Mouse (Mus musculus) hematopoietic stem cell, adult 5-6 weeks (primary cell): ENCODE results near the gene Eif2b1. TPM values are rescaled to one million over a fixed set of nuclear protein-coding genes. Genes with fewer than 3 reads are reported as not detected.
A peak's percentile ranks its signal among the peaks of the same experiment; 100 is the strongest.
"Not testable (repeated sequence)": the region's sequence is repeated elsewhere in the genome, so short reads cannot be mapped to it uniquely, and the experiment has no call there.

ENCODE experiments used
- ATAC-seq, 2 experiments: fragments of 125-278 bp in 1 of 2; replicated peaks in 1 of 2; 2 replicates each; pipeline ENCODE4 v1.8.0; 2016 to 2017; ENCODE audit warnings: inconsistent platforms in 2 of 2, mild to moderate bottlenecking in 2 of 2, moderate number of reproducible peaks in 2 of 2, low read depth in 1 of 2, moderate TSS enrichment in 1 of 2; ENCODE audit not compliant: low FRiP score in 2 of 2, poor library complexity in 2 of 2, severe bottlenecking in 2 of 2, insufficient read depth in 1 of 2, low TSS enrichment in 1 of 2
- total RNA-seq: library from RNA; stranded (forward); fragments of 172-1452, 232-1000 nt; gene quantifications from 2 replicates; pipeline ENCODE4 v1.2.3, GENCODE M21; 2017

Eif2b1 gene
- total RNA-seq: 26.4 and 37.7 TPM in 2 replicates

DNA sequence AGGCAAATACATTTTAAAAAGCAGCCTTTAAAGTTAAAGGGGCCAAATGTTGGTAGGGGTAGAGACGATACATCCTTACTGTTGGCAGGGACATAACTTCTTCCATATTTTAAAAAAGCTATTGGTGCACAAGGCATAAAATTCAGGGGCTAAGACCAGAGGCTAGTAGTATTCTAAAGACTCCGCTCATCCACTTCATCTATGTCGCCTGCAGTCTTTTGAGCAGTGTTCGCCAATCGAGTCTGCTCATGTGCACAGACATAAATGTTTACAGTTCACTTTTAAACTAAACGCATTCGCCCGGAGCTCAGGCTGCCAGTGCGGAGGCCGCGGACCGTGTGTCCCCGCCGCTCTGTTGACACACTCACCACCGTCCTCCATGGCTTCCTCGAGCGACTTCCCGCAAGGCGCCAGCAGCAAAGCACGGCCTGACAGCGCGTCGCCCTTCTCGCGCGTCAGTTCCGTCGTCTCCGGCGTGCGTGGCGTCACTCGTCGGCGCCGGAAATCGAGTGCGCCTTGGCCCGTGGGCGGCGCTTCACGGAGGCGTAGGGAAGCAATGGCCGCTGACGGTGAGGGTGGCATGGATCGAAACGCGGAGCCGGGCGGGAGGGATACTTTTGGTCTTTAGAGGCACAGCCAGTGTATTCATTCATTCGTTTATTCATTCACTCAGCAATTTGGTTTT, at the start of gene Eif2b1, which contains the start of gene Gtf2h3:
TSS of gene Eif2b1 (minus strand) at position 499 of the 685 bp plus-strand sequence.
TSS of gene Gtf2h3 (plus strand) at position 508 of the 685 bp plus-strand sequence.
- peak; percentile 88 to 94 for ATAC-seq

- no peak for ATAC-seq
These were observed 45.4 kb upstream of the Eif2b1 start for GRCm38 (mm10) chr5:124624291-124624690.

DNA sequence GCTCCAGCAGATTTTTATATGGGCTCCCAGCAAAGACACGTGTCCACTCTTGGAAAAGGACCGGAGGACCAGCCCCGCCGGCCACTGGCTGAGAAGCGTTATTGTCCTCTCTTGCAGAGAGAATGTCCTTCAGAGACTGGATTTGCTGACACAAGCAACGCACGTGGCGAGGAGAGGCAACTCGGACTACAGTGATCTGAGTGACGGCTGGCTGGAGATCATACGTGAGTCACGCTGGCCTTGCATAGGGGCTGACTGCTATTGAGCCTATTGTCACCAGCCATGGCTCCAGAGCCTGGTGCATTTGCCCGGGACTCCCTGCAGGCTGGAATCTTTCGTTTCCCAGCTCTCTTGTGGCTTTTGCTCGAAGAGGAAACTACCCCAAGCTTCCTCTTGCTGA, 44.0 kb upstream of the Eif2b1 start:
- no peak for ATAC-seq

DNA sequence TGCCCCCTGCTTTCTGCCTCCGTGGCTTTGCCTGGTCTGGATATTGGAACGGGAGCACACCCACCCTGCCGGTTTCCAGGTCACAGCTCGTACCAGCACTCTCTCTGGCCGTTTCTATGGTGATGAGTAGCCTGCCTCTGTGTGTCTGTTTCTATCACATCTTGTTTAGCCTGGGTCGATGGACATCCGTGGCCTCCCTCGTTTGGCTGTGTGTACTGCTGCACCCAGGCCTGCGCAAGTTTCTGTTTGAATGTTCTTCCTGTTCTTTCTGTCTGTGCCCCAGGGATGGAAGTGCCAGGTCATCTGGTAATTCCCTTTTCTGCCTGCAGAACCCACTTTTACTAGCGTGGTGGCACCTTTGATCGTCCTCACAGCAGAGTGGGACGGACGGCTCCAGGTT, 42.4 kb upstream of the Eif2b1 start:
- peak in 1 of 2 experiments; percentile 53; a peak in 3 of 4 replicates for ATAC-seq

DNA sequence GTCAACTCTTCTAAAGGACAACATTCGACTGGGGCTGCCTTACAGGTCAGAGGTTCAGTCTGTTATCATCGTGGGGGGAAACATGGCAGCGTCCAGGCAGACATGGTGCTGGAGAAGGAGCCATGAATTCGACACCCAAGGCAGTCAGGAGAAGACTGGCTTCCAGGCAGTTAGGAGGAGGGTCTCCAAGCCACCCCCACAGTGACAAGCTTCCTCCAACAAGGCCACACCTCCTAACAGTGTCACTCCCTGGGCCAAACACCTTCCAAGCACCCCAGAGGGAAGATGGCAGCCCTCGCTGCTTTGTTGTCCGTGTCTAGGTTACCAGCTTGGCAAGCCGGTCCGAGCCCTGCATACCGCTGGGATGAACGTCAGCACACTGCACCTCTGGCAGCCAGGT, 39.8 kb upstream of the Eif2b1 start:
- ATAC-seq: no peak

DNA sequence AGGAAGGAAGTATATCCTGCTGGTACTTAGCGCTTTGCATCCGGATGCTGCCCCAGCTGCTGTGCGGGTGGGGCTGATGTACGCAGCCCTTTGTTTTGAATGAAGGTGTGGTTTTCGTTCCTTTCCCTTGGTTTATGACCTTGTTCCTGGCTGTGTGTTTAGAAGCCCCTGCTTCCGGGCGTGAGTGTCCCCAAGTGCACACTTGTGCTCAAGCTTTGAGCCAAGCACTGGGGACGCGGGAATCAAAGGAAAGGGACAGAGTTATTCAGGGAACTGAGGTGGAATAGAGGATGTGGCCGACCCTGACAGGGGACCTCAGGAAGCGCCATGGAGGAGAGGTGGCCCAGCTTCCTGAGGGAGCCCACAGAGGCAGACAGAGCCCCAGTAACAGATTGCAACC, 35.8 kb upstream of the Eif2b1 start:
- peak; percentile 59 to 64 for ATAC-seq

DNA sequence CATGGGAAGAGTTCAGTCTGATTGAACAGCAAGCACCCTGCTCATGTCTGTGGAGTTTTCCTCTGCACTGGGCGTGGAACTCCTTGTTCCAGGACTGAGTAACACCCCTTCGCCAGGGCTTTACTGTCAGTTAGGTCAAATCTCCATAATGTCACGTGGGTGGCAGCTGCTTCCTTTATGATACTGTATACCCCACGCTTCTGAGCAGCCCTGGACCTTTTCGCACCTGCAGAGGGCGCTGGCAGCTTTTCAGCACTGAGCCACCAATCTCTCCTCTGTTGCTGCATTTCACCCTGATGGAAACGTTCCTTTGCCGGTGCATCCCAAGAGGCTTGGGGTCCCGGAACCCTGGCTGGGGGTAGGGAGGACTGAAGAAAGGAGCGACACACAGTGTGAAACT, 32.0 kb upstream of the Eif2b1 start:
- ATAC-seq: peak in 1 of 2 experiments; percentile 43; a peak in 1 of 4 replicates

DNA sequence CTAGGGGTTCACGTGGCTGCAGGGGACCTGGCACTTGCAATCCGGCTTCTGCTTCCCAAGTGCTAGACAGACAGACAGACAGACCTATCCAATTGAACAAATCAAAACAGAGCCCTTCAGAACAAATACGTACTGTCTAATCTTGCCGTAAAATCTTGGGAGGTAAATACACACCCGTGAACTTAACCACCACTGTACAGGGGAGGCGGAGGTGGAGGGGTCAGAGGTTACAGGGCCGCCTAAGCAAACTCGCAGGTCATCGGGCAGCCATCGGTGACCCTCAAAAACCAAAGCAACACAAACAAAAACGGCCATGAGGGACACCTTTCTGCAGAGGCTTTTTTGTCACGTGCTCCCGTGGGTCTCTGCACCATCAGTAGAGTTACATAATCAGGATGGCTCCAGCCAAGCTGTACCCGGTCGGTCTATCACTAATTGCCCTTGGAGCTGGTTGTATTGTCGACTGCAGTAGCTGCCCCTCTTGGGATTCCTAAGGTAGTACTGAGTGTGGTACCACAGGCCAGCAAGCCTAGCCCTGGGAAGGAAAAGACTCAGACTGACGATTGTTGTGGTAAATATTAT, 26.2 kb upstream of the Eif2b1 start:
- no peak for ATAC-seq

DNA sequence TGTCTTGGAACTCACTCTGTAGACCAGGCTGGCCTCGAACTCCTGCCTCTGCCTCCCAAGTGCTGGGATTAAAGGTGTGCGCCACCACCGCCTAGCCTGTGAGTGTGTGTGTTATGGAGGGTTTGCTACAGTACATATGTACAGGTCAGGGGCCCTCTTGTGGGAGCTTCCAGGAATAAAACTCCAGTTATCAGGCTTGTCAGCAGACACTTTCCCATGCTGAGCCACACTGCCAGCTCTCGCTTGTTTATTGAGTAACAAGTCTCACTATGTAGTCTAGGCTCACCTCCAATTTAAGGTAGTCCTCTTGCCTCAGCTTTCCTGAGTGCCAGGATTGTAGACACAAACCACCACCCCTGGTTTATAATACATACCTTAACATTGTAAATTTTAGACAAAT, 25.4 kb upstream of the Eif2b1 start:
- no peak for ATAC-seq

GRCm38 (mm10) chr5:124602349-124602748, 23.4 kb upstream of the Eif2b1 start:
- no peak for ATAC-seq

DNA sequence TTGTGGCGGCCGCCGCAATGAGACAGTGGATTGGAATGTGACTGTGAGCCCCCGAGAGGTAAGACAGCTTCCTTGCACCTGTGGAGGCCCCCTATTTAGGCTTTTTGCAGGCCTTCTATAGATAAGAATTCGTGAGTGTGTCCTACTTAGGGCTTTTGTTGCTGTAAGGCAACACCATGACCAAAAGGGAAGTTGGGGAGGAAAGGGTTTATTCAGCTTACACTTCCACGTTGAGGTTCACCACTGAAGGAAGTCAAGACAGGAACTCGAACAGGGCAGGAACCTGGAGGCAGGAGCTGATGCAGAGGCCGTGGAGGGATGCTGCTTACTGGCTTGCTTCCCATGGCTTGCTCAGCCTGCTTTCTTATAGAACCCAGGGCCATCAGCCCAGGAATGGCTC, 20.8 kb upstream of the Eif2b1 start:
- not testable (repeated sequence) for ATAC-seq

- peak; percentile 96 for ATAC-seq
These were observed 19.6 kb upstream of the Eif2b1 start for GRCm38 (mm10) chr5:124598224-124599174.

DNA sequence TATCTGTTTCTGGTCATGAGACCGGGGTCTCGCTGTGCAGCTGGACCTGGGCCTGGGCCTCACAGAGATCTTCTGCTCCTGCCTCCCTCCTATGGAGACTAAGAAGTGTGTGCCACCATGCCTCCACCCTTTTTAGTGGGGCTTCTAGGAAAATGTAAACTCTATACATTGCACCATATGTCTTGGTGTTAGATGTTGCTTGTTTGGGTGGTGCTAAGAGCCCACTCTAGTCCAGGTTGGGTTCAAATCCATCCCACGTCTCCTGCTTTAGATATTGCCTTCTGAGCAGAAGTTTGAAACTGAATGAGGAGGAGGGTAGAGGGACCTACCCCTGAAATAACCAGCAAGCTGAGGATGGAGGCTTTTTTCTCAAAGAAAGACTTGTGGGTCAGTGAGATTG, 13.8 kb upstream of the Eif2b1 start:
- no peak for ATAC-seq

DNA sequence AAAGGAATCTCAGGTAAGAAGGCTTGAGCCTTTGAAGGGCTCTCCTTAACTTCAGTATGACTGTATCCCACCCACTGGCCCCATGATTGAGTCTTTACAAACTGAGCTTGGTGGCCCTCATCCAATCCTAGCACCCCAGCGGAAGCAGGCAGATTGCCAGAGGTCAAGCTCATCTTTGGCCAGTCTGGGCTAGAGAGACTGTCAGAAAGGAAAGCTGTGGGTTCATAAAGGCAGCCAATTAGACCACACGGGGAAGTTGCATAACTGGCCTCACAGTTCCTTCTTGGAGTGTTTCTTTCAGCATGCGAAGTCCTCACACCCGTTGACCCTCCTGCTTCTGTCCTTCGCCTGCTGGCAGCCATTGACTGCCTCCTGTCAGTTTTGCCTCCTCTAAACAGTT, 3.6 kb upstream of the Eif2b1 start:
- ATAC-seq: peak; percentile 14 to 29; a peak in 1 of 4 replicates

DNA sequence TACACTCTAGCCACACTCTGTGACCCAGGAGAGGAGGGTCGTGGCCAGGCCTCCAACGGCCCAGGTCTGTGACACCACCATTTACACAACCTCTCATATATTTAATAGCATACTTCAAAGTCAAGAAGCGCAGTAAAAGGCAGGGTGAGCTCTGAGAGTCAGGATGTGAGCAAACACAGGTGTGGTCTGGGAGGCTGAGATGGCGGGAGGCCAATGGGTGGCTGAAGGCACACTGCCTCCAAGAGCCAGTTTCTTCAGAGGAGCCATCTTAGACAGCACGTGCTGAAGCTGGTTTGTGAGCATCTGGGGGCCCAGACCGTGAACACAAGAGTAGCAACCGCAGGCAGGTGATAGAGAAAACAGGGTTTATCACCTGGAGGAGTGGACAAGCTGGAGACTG, 3.5 kb downstream of the Eif2b1 start:
- ATAC-seq: no peak

DNA sequence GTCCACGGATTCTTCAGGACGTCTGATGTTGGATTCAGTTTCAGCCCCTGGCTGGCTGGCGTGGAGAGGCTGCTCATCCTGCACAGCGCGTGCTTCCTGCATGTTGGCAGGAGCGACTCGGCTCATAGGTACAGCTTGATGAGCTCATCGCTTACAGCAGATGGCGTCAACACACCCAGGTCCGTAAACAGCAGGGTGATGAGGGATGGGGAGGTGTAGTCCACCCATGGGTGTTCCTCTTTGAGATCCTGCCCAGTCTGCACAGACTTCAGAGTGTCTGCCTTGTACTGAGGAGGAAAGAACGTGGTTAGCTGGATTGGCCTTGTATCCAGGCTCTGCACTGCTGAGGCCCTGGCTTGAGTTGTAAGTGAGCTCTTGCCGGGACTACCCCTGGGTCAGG, 7.9 kb downstream of the Eif2b1 start:
- no peak for ATAC-seq

GRCm38 (mm10) chr5:124555145-124555544, 23.8 kb downstream of the Eif2b1 start:
- ATAC-seq: no peak

- ATAC-seq: no peak
These were observed 25.3 kb downstream of the Eif2b1 start for GRCm38 (mm10) chr5:124553607-124554006.
